Mouse (Mus musculus) kidney, postnatal 0 days (tissue): ENCODE measurements around the gene Mad2l2. TPM values are rescaled to one million over a fixed set of nuclear protein-coding genes. Genes with fewer than 3 reads are reported as not detected.

Experiments
- ATAC-seq: fragments of 200-750 bp; cut with Nextera tagmentation; replicated peaks from 2 replicates; pipeline ENCODE4 v1.8.0; 2017; ENCODE audit warnings: low read depth, moderate number of reproducible peaks, moderate TSS enrichment, moderate library complexity; ENCODE audit not compliant: low FRiP score
- DNase-seq: peaks from one replicate; pipeline ENCODE4 v3.0.0-alpha.2; 2016; ENCODE audit warnings: low spot score
- H3K27ac ChIP-seq: fragments of 300-500 bp; sonication (generic); 2 replicates; pipeline ENCODE4 v1.5.1; 2014; ENCODE audit warnings: mild to moderate bottlenecking
- H3K27me3 ChIP-seq: fragments of 300-500 bp; sonication (generic); 2 replicates; pipeline ENCODE4 v1.6.1; 2014; ENCODE audit warnings: low read length, mixed read lengths; ENCODE audit not compliant: insufficient read depth
- H3K36me3 ChIP-seq: fragments of 300-500 bp; sonication (generic); 2 replicates; pipeline ENCODE4 v1.6.1; 2014; ENCODE audit warnings: low read length, mixed read lengths; ENCODE audit not compliant: insufficient read depth
- H3K4me1 ChIP-seq: fragments of 300-500 bp; sonication (generic); replicated peaks from 2 replicates; pipeline ENCODE4 v1.6.1; 2014; ENCODE audit warnings: antibody characterized with exemption, low read length, mixed read lengths; ENCODE audit not compliant: insufficient read depth
- H3K4me2 ChIP-seq: fragments of 300-500 bp; sonication (generic); 2 replicates; pipeline ENCODE4 v1.6.1; 2014; ENCODE audit warnings: mild to moderate bottlenecking, low read length, moderate library complexity, mixed read lengths
- H3K4me3 ChIP-seq: fragments of 300-500 bp; sonication (generic); replicated peaks from 2 replicates; pipeline ENCODE4 v1.5.1; 2014; ENCODE audit warnings: low read depth, low read length
- H3K9ac ChIP-seq: fragments of 300-500 bp; sonication (generic); 2 replicates; pipeline ENCODE4 v1.6.1; 2014; ENCODE audit warnings: low read depth, low read length
- H3K9me3 ChIP-seq: fragments of 300-500 bp; sonication (generic); replicated peaks from 2 replicates; pipeline ENCODE4 v1.6.1; 2016; ENCODE audit warnings: low read length, inconsistent platforms, mixed read lengths
- CTCF ChIP-seq: IDR thresholded peaks from 2 replicates; pipeline ENCODE4 v1.5.1; 2016; ENCODE audit warnings: antibody characterized with exemption, low read depth, mild to moderate bottlenecking, moderate library complexity
- WGBS: fragments of 180-500 bp; shearing (Covaris S2); extraction: QIAGEN DNeasy Blood & Tissue Kit; methylation state at CpG from one replicate; pipeline ENCODE4 v1.1.7; 2014; 5-methylcytosine and 5-hydroxymethylcytosine counted together
- polyA plus RNA-seq: library from polyadenylated mRNA; unstranded; fragments of >200 nt; fragmentation: Nextera tagmentation; extraction: Ambion mirVana; gene quantifications from 2 replicates; pipeline ENCODE4 v1.2.1, GENCODE M21; 2015

The Mad2l2 gene
- polyA plus RNA-seq, 1 experiment from 2014 or later = 73.1 TPM

- WGBS = 48% methylated on average over 10 of the region's 10 CpGs
- Histone ChIP-seq H3K4me1 (peaks cover 25% of the 10 kb centered on the region), H3K4me3 (no peak overlapping the region), H3K27ac (0 out of 2 replicates have a peak overlapping the region, but pooled peaks have one; percentile 13), H3K9me3 (no peaks in the 10 kb centered on the region), H3K36me3 (peaks cover 11% of the 10 kb centered on the region; the same call in 1 of the 2 replicates), H3K27me3 (no peaks in the 10 kb centered on the region), H3K4me2 (no peak overlapping the region), H3K9ac (no peak overlapping the region)
- no peak for TF ChIP-seq CTCF
- ATAC-seq = no peak
- DNase-seq = no peak
Observed at GRCm38 (mm10) chr4:148085131-148085906, 44.9 kb upstream of the Mad2l2 start.

GRCm38 (mm10) chr4:148085907-148086305 lies 44.3 kb upstream of the Mad2l2 start:
- no peaks in the 10 kb centered on the region for H3K27me3 ChIP-seq
- no peak for TF ChIP-seq CTCF
- H3K9ac ChIP-seq = no peak overlapping the region
- H3K9me3 ChIP-seq = no peaks in the 10 kb centered on the region
- H3K27ac ChIP-seq = no peak overlapping the region
- 74% methylated on average over 3 of the region's 3 CpGs for WGBS
- ATAC-seq (no peak), DNase-seq (no peak)
- no peak overlapping the region for H3K4me2 ChIP-seq
- no peak overlapping the region for H3K4me3 ChIP-seq
- 0 out of 2 replicates have a peak, but pooled peaks cover 6% of the 10 kb centered on the region for H3K36me3 ChIP-seq
- peaks cover 25% of the 10 kb centered on the region for H3K4me1 ChIP-seq

GRCm38 (mm10) chr4:148087091-148087906 lies 42.9 kb upstream of the Mad2l2 start:
- no peaks in the 10 kb centered on the region for H3K27me3 ChIP-seq
- peaks cover 25% of the 10 kb centered on the region for H3K4me1 ChIP-seq
- H3K4me2 ChIP-seq = peak overlapping the region; percentile 77
- peak overlapping the region; percentile 80 for H3K27ac ChIP-seq
- no peak for TF ChIP-seq CTCF
- no peaks in the 10 kb centered on the region for H3K9me3 ChIP-seq
- WGBS = 3% methylated on average over 30 of the region's 30 CpGs
- peak overlapping the region; percentile 80 for H3K4me3 ChIP-seq
- peak; percentile 68 for DNase-seq
- ATAC-seq = peak; percentile 55
- peak overlapping the region; percentile 85 for H3K9ac ChIP-seq
- H3K36me3 ChIP-seq = no peaks in the 10 kb centered on the region

- Histone ChIP-seq H3K4me2 (peak within 1 kb of the TSS; percentile 77), H3K4me3 (peak within 1 kb of the TSS; percentile 80), H3K27me3 (no peaks in the 10 kb centered on the region), H3K9me3 (no peaks in the 10 kb centered on the region), H3K4me1 (peaks cover 21% of the 10 kb centered on the region), H3K36me3 (no peaks in the 10 kb centered on the region), H3K27ac (peak within 1 kb of the TSS; percentile 80), H3K9ac (peak within 1 kb of the TSS; percentile 85)
- peak; percentile 97 for DNase-seq
- peak; percentile 90 for ATAC-seq
- WGBS = 7% methylated on average over 34 of the region's 34 CpGs
- TF ChIP-seq CTCF = no peak
Observed at GRCm38 (mm10) chr4:148087907-148088527, 42.2 kb upstream of the Mad2l2 start, which contains the start of gene Agtrap. Gene Agtrap (minus strand): TSS chr4:148088031.

- no peak for ATAC-seq
- TF ChIP-seq CTCF = no peak
- H3K4me3 ChIP-seq = no peak overlapping the region
- no peak overlapping the region for H3K9ac ChIP-seq
- WGBS = 73% methylated on average over 4 of the region's 4 CpGs
- no peaks in the 10 kb centered on the region for H3K36me3 ChIP-seq
- no peak overlapping the region for H3K4me2 ChIP-seq
- DNase-seq = no peak
- H3K27ac ChIP-seq = no peak overlapping the region
- peaks cover 9% of the 10 kb centered on the region for H3K4me1 ChIP-seq
- no peaks in the 10 kb centered on the region for H3K27me3 ChIP-seq
- H3K9me3 ChIP-seq = no peaks in the 10 kb centered on the region
Observed at GRCm38 (mm10) chr4:148089166-148089565, 41.0 kb upstream of the Mad2l2 start.

GRCm38 (mm10) chr4:148091181-148091580 lies 39.0 kb upstream of the Mad2l2 start:
- H3K36me3 ChIP-seq = no peaks in the 10 kb centered on the region
- H3K27ac ChIP-seq = no peak overlapping the region
- no peak for ATAC-seq
- DNase-seq = no peak
- no peak overlapping the region for H3K4me3 ChIP-seq
- no peaks in the 10 kb centered on the region for H3K27me3 ChIP-seq
- H3K4me2 ChIP-seq = no peak overlapping the region
- 95% methylated on average over 1 of the region's 1 CpGs for WGBS
- no peak overlapping the region for H3K9ac ChIP-seq
- H3K4me1 ChIP-seq = peaks cover 7% of the 10 kb centered on the region
- H3K9me3 ChIP-seq = no peaks in the 10 kb centered on the region
- TF ChIP-seq CTCF = no peak
